Mouse (Mus musculus) midbrain, embryonic 14.5 days (tissue): Measurements from ENCODE around the gene Tbc1d21. TPM values are rescaled to one million over a fixed set of nuclear protein-coding genes. Genes with fewer than 3 reads are reported as not detected.

Source experiments
- ATAC-seq: fragments of 200-750 bp; cut with Nextera tagmentation; 2 replicates; pipeline ENCODE4 v1.8.0; 2017; ENCODE audit warnings: moderate number of reproducible peaks, moderate library complexity; ENCODE audit not compliant: low FRiP score, low TSS enrichment
- DNase-seq: peaks from one replicate; pipeline ENCODE4 v3.0.0-alpha.2; 2015
- H3K27ac ChIP-seq: fragments of 300-500 bp; sonication (generic); replicated peaks from 2 replicates; pipeline ENCODE4 v1.5.1; 2014; ENCODE audit warnings: mild to moderate bottlenecking, low read depth, low read length, moderate library complexity
- H3K27me3 ChIP-seq: fragments of 300-500 bp; sonication (generic); 2 replicates; pipeline ENCODE4 v1.6.1; 2014; ENCODE audit warnings: low read length, control low read depth, mixed read lengths; ENCODE audit not compliant: control insufficient read depth, insufficient read depth
- H3K36me3 ChIP-seq: fragments of 300-500 bp; sonication (generic); 2 replicates; pipeline ENCODE4 v1.6.1; 2014; ENCODE audit warnings: low read length, control low read depth; ENCODE audit not compliant: control insufficient read depth, insufficient read depth
- H3K4me1 ChIP-seq: fragments of 300-500 bp; sonication (generic); 2 replicates; pipeline ENCODE4 v1.6.1; 2014; ENCODE audit warnings: mild to moderate bottlenecking, antibody characterized with exemption, low read length, control low read depth; ENCODE audit not compliant: control insufficient read depth, insufficient read depth
- H3K4me2 ChIP-seq: fragments of 300-500 bp; sonication (generic); 2 replicates; pipeline ENCODE4 v1.6.1; 2014; ENCODE audit warnings: mild to moderate bottlenecking, low read length, moderate library complexity
- H3K4me3 ChIP-seq: fragments of 300-500 bp; sonication (generic); replicated peaks from 2 replicates; pipeline ENCODE4 v1.5.1; 2014; ENCODE audit warnings: low read depth, low read length
- H3K9ac ChIP-seq: fragments of 300-500 bp; sonication (generic); replicated peaks from 2 replicates; pipeline ENCODE4 v1.6.1; 2014; ENCODE audit warnings: mild to moderate bottlenecking, low read length, moderate library complexity
- H3K9me3 ChIP-seq: fragments of 300-500 bp; sonication (generic); 2 replicates; pipeline ENCODE4 v1.6.1; 2016; ENCODE audit warnings: low read length, control low read depth, mixed read lengths; ENCODE audit not compliant: control insufficient read depth
- WGBS: fragments of 180-500 bp; shearing (Covaris S2); extraction: QIAGEN DNeasy Blood & Tissue Kit; methylation state at CpG from one replicate; pipeline ENCODE4 v1.1.7; 2014; 5-methylcytosine and 5-hydroxymethylcytosine counted together
- polyA plus RNA-seq: library from polyadenylated mRNA; unstranded; fragments of >200 nt; fragmentation: Nextera tagmentation; extraction: Ambion mirVana; gene quantifications from 2 replicates; pipeline ENCODE4 v1.2.1, GENCODE M21; 2014

Tbc1d21 gene
- polyA plus RNA-seq, 1 experiment from 2014 or later = not detected

DNA sequence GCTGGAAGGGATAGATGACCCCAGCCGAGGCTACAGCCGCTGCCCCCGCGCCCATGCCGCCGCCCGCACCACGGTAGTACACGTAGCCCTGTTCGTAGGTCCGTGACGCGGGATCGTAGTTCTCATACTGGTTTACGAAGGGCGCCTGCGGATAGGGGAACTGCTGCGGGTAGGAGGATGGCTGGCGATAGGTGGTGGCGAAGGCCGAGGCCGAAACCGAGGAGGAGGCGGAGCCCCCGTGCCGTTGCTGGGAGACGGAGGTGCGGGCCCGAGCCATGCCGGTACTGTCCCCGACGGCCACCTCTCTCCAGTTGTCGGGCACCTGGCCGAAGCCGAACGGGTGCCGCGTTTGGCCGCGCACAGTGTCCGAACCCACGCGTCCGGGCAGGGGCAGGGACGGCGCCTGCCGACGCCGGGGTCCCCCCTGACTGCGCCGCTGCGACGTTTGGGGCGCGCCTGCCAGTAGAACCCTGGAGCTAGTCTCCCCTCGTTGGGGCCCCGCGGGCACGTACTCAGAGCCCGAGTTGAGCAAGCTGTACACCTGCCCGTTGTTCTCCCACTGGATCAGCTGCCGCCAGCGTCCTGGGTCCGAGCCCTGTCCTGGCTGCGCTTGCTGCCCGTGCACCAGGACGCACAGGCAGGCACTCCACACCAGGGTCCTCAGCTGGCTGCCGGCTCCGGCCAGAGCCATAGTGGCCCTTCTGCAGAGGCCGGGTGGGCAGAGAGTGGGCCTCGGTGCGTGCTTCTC is 57.9 kb downstream of the Tbc1d21 start:
- no peak for ATAC-seq
- H3K4me1 ChIP-seq = peaks cover 21% of the 10 kb centered on the region
- H3K27ac ChIP-seq = 0 out of 2 replicates have a peak overlapping the region, but pooled peaks have one; percentile 41

DNA sequence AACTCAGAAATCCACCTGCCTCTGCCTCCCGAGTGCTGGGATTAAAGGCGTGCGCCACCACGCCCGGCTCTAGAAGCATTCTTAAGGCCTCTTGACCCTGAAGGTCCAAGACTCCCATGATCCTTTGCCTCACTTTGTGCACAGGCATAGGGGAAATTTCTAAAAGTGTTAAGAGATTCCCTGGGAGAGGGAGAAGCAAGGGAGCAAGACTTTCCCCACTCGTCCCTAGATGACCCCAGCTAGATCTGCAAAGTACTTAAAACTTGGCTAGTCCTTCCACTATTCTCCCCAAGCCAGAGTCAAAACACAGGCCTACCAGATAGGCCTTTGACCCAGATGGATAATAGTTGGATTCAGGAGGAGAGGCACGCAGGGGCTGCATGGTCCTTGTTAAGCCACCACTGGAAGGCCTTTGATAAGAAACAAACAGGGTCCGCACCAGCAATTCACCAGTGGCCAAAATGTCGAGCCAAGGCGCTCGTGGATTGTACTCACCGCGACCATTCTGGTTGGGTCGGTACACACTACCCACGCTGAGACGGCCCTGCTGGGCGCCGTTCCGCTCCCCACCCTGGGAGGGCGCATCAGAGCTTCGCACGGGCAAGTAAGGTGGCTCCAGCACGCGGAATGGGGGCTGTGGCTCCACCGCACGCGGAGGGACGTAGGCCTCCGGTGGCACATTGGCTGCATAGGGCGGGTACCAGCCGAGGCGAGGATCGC is 58.9 kb downstream of the Tbc1d21 start:
- 54% methylated on average over 33 of the region's 33 CpGs for WGBS
- H3K4me1 ChIP-seq = peaks cover 21% of the 10 kb centered on the region
- H3K4me2 ChIP-seq = peak overlapping the region; percentile 57; the same call in 1 of the 2 replicates
- H3K4me3 ChIP-seq = peak overlapping the region; percentile 34
- DNase-seq (no peak), ATAC-seq (no peak)
- no peak overlapping the region for H3K9ac ChIP-seq
- H3K36me3 ChIP-seq = no peaks in the 10 kb centered on the region
- H3K27ac ChIP-seq = no peak overlapping the region
- H3K27me3 ChIP-seq = peaks cover 20% of the 10 kb centered on the region
- no peaks in the 10 kb centered on the region for H3K9me3 ChIP-seq

More for the DNA sequence above, 57.9 kb downstream of the Tbc1d21 start:
- Histone ChIP-seq H3K36me3 (no peaks in the 10 kb centered on the region), H3K9ac (peak overlapping the region; percentile 37; the same call in 1 of the 2 replicates), H3K27me3 (peaks cover 20% of the 10 kb centered on the region), H3K4me3 (peak overlapping the region; percentile 34), H3K4me2 (peak overlapping the region; percentile 57), H3K9me3 (no peaks in the 10 kb centered on the region)
- peak; percentile 53 for DNase-seq
- WGBS = 1% methylated on average over 72 of the region's 72 CpGs

DNA sequence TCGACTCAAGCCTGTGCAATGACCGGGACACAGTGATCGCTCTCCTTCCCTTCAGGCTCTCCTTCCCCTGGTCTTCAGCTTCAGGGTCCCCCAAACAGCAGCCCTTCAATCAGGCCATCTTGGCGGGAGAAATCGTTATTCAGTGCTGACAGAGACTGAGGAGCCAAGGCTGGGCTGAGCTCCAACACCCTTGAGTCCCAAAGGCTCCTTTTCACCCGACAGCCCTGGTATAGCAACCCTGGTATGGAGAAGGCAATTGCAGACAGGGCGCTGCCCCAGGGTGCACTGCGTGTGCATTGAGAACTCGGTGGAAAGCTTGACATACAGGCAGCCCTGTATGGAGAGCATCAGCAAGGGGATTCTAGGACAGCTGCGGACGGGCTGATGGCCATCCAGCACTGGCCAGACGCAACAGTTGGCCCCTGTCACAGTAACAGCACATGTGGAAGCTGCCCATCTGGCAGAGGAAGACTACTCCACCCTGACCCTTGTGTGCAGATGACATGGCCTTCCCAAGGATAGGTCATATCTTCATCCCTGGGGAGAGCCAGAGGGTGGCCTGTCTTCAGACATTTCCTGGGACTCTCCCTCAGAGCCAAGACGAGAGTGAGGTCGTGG is 60.1 kb downstream of the Tbc1d21 start:
- peaks cover 15% of the 10 kb centered on the region for H3K4me1 ChIP-seq
- no peak for DNase-seq
- H3K36me3 ChIP-seq = no peaks in the 10 kb centered on the region
- H3K9me3 ChIP-seq = no peaks in the 10 kb centered on the region
- WGBS = 86% methylated on average over 14 of the region's 14 CpGs
- no peak overlapping the region for H3K27ac ChIP-seq
- no peak overlapping the region for H3K4me3 ChIP-seq
- no peak for ATAC-seq
- H3K9ac ChIP-seq = no peak overlapping the region
- no peak overlapping the region for H3K4me2 ChIP-seq
- H3K27me3 ChIP-seq = peaks cover 20% of the 10 kb centered on the region

Other genes with a start within 250 kb of the Tbc1d21 start
- gene Islr, start 166.1 kb downstream of the Tbc1d21 start, polyA plus RNA-seq = 2.4 and 16.6 TPM in 2 replicates
- gene Islr2, start 166.1 kb downstream of the Tbc1d21 start, polyA plus RNA-seq = 51.6 and 96.9 TPM in 2 replicates
- 3.8 and 3.9 TPM in 2 replicates for gene Pml, start 120.7 kb downstream of the Tbc1d21 start, polyA plus RNA-seq
- 96.4 and 115 TPM in 2 replicates for gene Stoml1, start 117.3 kb downstream of the Tbc1d21 start, polyA plus RNA-seq
- gene Loxl1, start 57.3 kb downstream of the Tbc1d21 start, polyA plus RNA-seq = 2.7 and 5.6 TPM in 2 replicates
- gene Insyn1, start 118.1 kb upstream of the Tbc1d21 start, polyA plus RNA-seq = 10.5 and 21.2 TPM in 2 replicates
- gene Cd276, start 185.0 kb upstream of the Tbc1d21 start, polyA plus RNA-seq = 33.2 and 38.1 TPM in 2 replicates
- 179 and 180 TPM in 2 replicates for gene Nptn, start 211.8 kb upstream of the Tbc1d21 start, polyA plus RNA-seq